Mouse (Mus musculus): ENCODE measurements at regions not wholly inside any gene's neighbourhood (a gene's known extent, or its start where the extent isn't known, plus 50 kb on each side); places are given as distances from the start of the nearest gene placed in this dataset.
"Not testable (repeated sequence)": the region's sequence is repeated elsewhere in the genome, so short reads cannot be mapped to it uniquely, and the experiment has no call there.

- Histone ChIP-seq H3K4me3 (no peak overlapping the region), H3K9ac (no peak overlapping the region), H3K27ac (no peak overlapping the region), H3K36me3 (no peaks in the 10 kb centered on the region), H3K9me3 (replicated peaks) (no peaks in the 10 kb centered on the region), H3K27me3 (no peaks in the 10 kb centered on the region), H3K4me1 (replicated peaks) (no peaks in the 10 kb centered on the region), H3K4me2 (0 out of 2 replicates have a peak overlapping the region, but pooled peaks have one; percentile 36)
- ATAC-seq (replicated peaks; ENCODE audit: insufficient number of reproducible peaks, insufficient read depth, low FRiP score, low read depth) = no peak
- 17% methylated on average over 8 of the region's 8 CpGs for WGBS
Measured at GRCm38 (mm10) chr5:68252671-68253070, 221.0 kb downstream of the Grxcr1 start.

GRCm38 (mm10) chr5:68253476-68253875 lies 221.8 kb downstream of the Grxcr1 start:
- no peaks in the 10 kb centered on the region for H3K27me3 ChIP-seq
- H3K36me3 ChIP-seq = no peaks in the 10 kb centered on the region
- no peak overlapping the region for H3K4me3 ChIP-seq
- H3K9me3 ChIP-seq (replicated peaks) = no peaks in the 10 kb centered on the region
- no peak overlapping the region for H3K4me2 ChIP-seq
- 51% methylated on average over 1 of the region's 1 CpGs for WGBS
- no peak overlapping the region for H3K9ac ChIP-seq
- no peak overlapping the region for H3K27ac ChIP-seq
- H3K4me1 ChIP-seq (replicated peaks) = no peaks in the 10 kb centered on the region
- ATAC-seq (replicated peaks; ENCODE audit: insufficient number of reproducible peaks, insufficient read depth, low FRiP score, low read depth) = no peak

- H3K4me3 ChIP-seq = no peak overlapping the region
- ATAC-seq (replicated peaks; ENCODE audit: insufficient number of reproducible peaks, insufficient read depth, low FRiP score, low read depth) = no peak
- H3K4me2 ChIP-seq = no peak overlapping the region
- WGBS = 79% methylated on average over 2 of the region's 2 CpGs
- H3K4me1 ChIP-seq (replicated peaks) = no peaks in the 10 kb centered on the region
- H3K9ac ChIP-seq = no peak overlapping the region
- no peaks in the 10 kb centered on the region for H3K36me3 ChIP-seq
- no peaks in the 10 kb centered on the region for H3K27me3 ChIP-seq
- no peak overlapping the region for H3K27ac ChIP-seq
- no peaks in the 10 kb centered on the region for H3K9me3 ChIP-seq (replicated peaks)
Measured at GRCm38 (mm10) chr5:68254111-68254510, 222.5 kb downstream of the Grxcr1 start.

DNA sequence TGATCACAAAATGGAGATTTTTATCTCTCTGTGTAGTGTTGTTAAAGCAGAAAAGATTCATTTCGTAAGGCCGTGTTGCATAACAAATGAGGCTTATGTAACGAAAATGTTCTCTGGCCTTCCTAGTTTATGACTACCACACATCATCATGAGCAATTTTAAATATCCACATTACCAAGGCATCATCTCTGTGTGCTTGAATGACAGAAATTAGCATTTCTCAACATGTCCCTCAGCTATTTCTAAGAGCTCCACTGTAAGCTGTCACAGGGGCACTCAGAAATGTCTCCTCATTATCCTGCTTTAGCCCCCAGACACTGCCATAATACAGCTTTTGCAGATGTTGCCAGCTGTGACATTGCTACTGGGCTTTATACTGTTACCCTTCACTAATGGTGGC lies 232.6 kb downstream of the Grxcr1 start:
- no peaks in the 10 kb centered on the region for H3K9me3 ChIP-seq (replicated peaks)
- ATAC-seq (replicated peaks; ENCODE audit: insufficient number of reproducible peaks, insufficient read depth, low FRiP score, low read depth) = no peak
- H3K9ac ChIP-seq = no peak overlapping the region
- H3K27ac ChIP-seq = no peak overlapping the region
- 85% methylated on average over 3 of the region's 3 CpGs for WGBS
- H3K27me3 ChIP-seq = no peaks in the 10 kb centered on the region
- no peak overlapping the region for H3K4me3 ChIP-seq
- no peak overlapping the region for H3K4me2 ChIP-seq
- no peaks in the 10 kb centered on the region for H3K36me3 ChIP-seq
- no peaks in the 10 kb centered on the region for H3K4me1 ChIP-seq (replicated peaks)

GRCm38 (mm10) chr5:68274271-68274670 lies 242.6 kb downstream of the Grxcr1 start:
- no peak overlapping the region for H3K4me2 ChIP-seq
- no peaks in the 10 kb centered on the region for H3K27me3 ChIP-seq
- 64% methylated on average over 3 of the region's 3 CpGs for whole genome bisulfite sequencing
- no peak overlapping the region for H3K9ac ChIP-seq
- no peak overlapping the region for H3K4me3 ChIP-seq
- no peaks in the 10 kb centered on the region for H3K9me3 ChIP-seq (replicated peaks)
- no peaks in the 10 kb centered on the region for H3K36me3 ChIP-seq
- ATAC-seq (replicated peaks; ENCODE audit: insufficient number of reproducible peaks, insufficient read depth, low FRiP score, low read depth) = no peak
- H3K4me1 ChIP-seq (replicated peaks) = no peaks in the 10 kb centered on the region
- H3K27ac ChIP-seq = no peak overlapping the region

DNA sequence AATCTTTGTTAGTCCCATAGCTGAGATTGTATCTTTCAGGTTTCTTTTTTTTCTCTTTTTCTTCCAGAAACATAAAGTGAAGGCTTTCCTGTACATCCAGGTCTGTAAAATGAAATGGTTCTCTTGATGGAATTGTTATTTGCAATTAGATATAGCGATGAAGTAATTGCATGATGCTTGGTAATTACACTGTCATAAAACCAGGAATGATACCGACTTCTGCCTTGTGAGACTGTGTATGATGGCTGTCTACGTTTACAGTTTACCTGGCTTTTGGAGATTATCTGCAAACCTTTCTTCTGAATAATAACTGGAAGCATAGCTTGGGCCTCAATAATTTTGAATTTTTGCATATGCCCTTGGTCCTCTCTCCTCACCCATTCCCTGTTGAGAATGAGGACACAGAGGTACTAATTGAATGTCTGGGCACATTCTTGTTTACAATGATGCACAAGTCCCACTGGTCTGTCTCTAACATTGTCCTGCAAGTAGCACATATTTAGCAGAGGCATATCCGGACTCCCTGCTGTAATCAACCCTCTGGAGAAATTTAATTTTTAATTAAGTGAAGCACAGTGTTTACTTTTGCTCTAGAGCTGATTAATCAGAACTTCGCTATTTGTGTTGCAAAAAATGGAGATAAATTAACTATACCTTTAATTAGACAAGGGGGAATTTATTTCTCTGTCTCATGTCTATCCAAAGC lies 244.1 kb downstream of the Grxcr1 start:
- Histone ChIP-seq H3K4me3 (no peak overlapping the region), H3K27ac (no peak overlapping the region), H3K36me3 (no peaks in the 10 kb centered on the region), H3K9me3 (replicated peaks) (no peaks in the 10 kb centered on the region), H3K4me2 (no peak overlapping the region), H3K27me3 (no peaks in the 10 kb centered on the region), H3K4me1 (replicated peaks) (no peaks in the 10 kb centered on the region), H3K9ac (no peak overlapping the region)
- ATAC-seq (replicated peaks; ENCODE audit: insufficient number of reproducible peaks, insufficient read depth, low FRiP score, low read depth) = no peak
- 73% methylated on average over 5 of the region's 5 CpGs for WGBS

DNA sequence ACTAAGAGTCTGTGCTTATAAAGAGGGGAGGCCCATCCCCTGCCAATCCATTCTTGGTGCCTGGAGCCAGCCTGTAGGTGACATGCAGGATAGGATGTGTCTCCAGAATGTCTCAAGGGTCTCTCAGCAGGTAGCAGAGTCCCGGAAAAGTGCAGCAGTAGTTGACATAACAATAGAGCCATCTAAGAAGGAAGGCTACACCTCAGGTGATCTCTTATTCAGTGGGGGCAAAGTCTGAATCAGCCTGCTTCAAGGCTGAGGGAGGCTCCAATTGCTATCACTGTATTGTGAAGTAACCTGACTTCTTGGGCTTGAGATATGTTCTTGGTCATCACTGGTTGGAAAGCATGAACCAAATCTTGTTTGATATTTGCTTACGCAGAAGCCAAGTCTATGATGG lies 264.1 kb downstream of the Grxcr1 start:
- not testable (repeated sequence) for ATAC-seq (replicated peaks; ENCODE audit: insufficient number of reproducible peaks, insufficient read depth, low FRiP score, low read depth)

DNA sequence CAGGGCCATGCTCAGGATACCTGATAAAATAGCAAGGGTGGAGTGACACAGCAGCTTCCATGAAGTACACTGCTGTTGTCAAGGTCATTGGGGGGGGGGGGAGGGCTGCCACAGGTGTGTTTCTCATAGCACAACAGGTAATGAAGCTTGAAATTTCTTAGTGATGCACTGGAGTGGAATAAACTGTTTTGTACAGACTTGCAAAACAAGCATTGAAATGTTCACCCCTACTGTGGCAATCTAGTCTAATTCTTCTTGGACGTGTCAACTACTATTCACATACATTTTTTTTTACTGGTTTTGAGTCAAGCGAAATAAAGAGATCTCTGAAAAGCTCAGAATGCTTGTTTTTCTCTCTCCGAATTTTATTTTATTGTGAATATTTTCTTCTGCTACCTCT lies 281.6 kb downstream of the Grxcr1 start:
- Histone ChIP-seq H3K4me3 (no peak overlapping the region), H3K36me3 (no peaks in the 10 kb centered on the region), H3K9ac (no peak overlapping the region), H3K9me3 (replicated peaks) (no peaks in the 10 kb centered on the region), H3K27me3 (no peaks in the 10 kb centered on the region), H3K4me2 (no peak overlapping the region), H3K27ac (no peak overlapping the region), H3K4me1 (replicated peaks) (no peaks in the 10 kb centered on the region)
- WGBS = 77% methylated on average over 3 of the region's 3 CpGs
- no peak for ATAC-seq (replicated peaks; ENCODE audit: insufficient number of reproducible peaks, insufficient read depth, low FRiP score, low read depth)

More for the DNA sequence above, 264.1 kb downstream of the Grxcr1 start:
- H3K9me3 ChIP-seq (replicated peaks); H3K4me1 ChIP-seq (replicated peaks); H3K36me3 ChIP-seq; H3K4me3 ChIP-seq; H3K27ac ChIP-seq; H3K27me3 ChIP-seq; H3K4me2 ChIP-seq; H3K9ac ChIP-seq: not testable (repeated sequence)
- 81% methylated on average over 2 of the region's 2 CpGs for WGBS

DNA sequence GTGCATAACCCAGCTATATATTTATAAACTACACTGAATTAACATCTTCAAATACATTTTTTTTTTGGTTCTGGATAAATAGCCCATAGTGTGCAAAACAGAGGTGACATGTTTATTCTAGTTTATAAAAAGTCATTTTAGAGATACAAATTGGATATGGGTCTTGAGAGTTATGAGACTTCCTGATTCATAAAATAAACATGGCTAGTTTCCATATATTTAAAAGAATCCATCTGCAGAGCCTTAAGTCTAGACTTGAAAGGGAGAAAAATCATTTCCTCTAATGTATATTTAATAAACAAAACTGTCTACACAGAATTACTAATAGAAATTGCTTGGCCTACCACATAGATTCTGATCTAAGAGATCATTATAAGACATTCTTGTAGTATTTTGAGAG lies 287.3 kb downstream of the Grxcr1 start:
- ATAC-seq (replicated peaks; ENCODE audit: insufficient number of reproducible peaks, insufficient read depth, low FRiP score, low read depth) = no peak
- no peak overlapping the region for H3K4me3 ChIP-seq
- no peak overlapping the region for H3K27ac ChIP-seq
- no peak overlapping the region for H3K9ac ChIP-seq
- no peaks in the 10 kb centered on the region for H3K36me3 ChIP-seq
- H3K27me3 ChIP-seq = no peaks in the 10 kb centered on the region
- no peaks in the 10 kb centered on the region for H3K9me3 ChIP-seq (replicated peaks)
- no peak overlapping the region for H3K4me2 ChIP-seq
- H3K4me1 ChIP-seq (replicated peaks) = no peaks in the 10 kb centered on the region

DNA sequence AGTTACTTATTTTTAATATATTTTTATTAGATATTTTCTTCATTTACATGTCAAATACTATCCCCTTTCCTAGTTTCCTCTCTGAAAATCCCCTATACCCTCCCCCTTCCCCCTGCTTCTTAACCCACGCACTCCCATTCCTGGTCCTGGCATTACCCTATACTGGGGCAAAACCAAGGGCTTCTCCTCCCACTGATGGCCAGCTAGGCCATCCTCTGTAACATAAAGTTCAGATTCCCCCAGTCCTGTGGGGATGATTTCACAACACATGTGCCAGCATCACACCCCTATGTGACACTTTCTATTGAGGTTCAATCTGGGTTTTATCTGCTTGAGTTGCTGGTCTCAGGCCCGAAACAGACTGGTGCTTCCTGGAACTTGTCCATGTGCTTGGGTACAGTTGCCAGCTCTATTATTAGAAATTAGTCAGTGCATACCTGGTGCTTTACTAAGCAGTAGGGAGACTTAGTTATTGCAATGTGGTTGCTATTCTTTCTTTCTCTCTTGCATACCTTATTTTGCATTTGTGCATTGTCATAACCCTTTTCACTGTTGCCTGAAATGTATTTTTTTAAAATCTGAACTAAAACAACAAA lies 295.5 kb downstream of the Grxcr1 start:
- H3K36me3 ChIP-seq = no peaks in the 10 kb centered on the region
- H3K27ac ChIP-seq = peak overlapping the region; percentile 84
- no peaks in the 10 kb centered on the region for H3K9me3 ChIP-seq (replicated peaks)
- H3K4me1 ChIP-seq (replicated peaks) = peaks cover 11% of the 10 kb centered on the region
- peak; percentile 82 for ATAC-seq (replicated peaks; ENCODE audit: insufficient number of reproducible peaks, insufficient read depth, low FRiP score, low read depth)
- 53% methylated on average over 2 of the region's 2 CpGs for WGBS
- H3K27me3 ChIP-seq = no peaks in the 10 kb centered on the region
- H3K9ac ChIP-seq = no peak overlapping the region
- no peak overlapping the region for H3K4me3 ChIP-seq
- no peak overlapping the region for H3K4me2 ChIP-seq

- Histone ChIP-seq H3K9ac (no peak overlapping the region), H3K27me3 (no peaks in the 10 kb centered on the region), H3K4me1 (replicated peaks) (peaks cover 11% of the 10 kb centered on the region), H3K27ac (peak overlapping the region; percentile 27; the same call in 1 of the 2 replicates), H3K9me3 (replicated peaks) (no peaks in the 10 kb centered on the region), H3K4me2 (no peak overlapping the region), H3K36me3 (no peaks in the 10 kb centered on the region), H3K4me3 (no peak overlapping the region)
- ATAC-seq (replicated peaks; ENCODE audit: insufficient number of reproducible peaks, insufficient read depth, low FRiP score, low read depth) = no peak
- 88% methylated on average over 3 of the region's 3 CpGs for WGBS
Measured at GRCm38 (mm10) chr5:68329311-68329710, 297.7 kb downstream of the Grxcr1 start.

DNA sequence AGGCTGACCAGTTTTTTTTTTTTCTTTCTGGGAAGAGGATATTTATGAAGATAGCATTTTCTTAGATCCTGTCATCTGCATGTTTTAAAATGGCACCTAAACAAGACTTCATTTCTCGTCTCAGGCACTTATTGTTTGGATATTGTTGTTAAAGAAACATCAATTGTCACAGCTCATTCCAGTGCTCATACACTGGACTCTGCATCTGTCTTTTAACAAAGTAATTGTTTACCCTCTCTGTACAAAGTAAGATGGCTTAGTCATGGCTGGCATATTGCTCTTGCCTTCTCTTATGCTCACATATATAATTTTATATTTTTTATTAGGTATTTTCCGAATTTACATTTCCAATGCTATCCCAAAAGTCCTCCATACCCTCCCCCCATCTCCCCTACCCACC lies 298.2 kb downstream of the Grxcr1 start:
- no peak for ATAC-seq (replicated peaks; ENCODE audit: insufficient number of reproducible peaks, insufficient read depth, low FRiP score, low read depth)
- Histone ChIP-seq H3K4me3 (no peak overlapping the region), H3K27ac (no peak overlapping the region), H3K4me1 (replicated peaks) (peaks cover 11% of the 10 kb centered on the region), H3K9ac (no peak overlapping the region), H3K27me3 (no peaks in the 10 kb centered on the region), H3K9me3 (replicated peaks) (no peaks in the 10 kb centered on the region), H3K36me3 (no peaks in the 10 kb centered on the region), H3K4me2 (no peak overlapping the region)
- 63% methylated on average over 2 of the region's 2 CpGs for WGBS

Measured in heart, embryonic 15.5 days (tissue).